Mouse (Mus musculus): ENCODE measurements around the gene Rad51. TPM values are rescaled to one million over a fixed set of nuclear protein-coding genes. Genes with fewer than 3 reads are reported as not detected.

Gene Rad51
- polyA plus RNA-seq, 1 experiment from 2014 or later = 8.3 TPM

DNA sequence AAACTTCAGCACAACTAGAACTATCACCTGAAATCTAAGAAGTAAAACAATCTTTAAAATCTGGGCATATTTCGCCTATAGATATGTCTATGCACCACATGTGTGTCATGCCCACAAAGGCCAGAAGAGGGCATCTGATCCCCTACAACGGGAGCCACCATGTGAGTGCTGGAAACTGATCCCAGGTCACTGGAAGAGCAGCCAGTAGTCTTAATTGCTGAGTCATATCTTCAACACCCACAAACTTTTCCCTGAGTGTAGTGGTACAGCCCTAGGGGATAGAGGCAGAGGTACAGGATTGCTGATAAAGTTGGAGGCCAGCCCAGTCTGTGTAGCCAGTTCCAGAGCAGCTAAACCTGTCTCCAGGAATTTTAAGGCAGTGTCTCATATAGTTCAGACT lies 32.6 kb downstream of the Rad51 start:
- no peak for DNase-seq (ENCODE audit: low spot score)

DNA sequence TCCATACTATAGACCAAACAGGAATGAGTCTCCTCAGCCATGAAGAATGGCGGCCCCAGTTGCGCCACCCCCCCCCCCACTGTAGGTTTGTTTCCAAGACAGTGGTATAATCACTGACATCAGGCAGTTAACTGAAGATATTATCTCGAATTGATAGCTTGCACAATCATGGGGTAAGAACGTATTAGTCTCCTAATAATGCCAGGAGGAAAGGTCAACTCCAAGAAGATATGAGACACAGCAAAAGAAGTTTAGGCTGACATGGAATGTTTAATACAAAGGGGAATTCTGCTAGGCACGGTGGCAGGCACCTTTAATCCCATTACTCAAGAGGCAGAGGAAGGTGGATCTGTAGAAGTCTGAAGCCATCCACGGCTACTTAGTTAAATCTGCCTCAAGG lies 33.8 kb downstream of the Rad51 start:
- Histone ChIP-seq H3K4me3 (replicated peaks; ENCODE audit: low read length) (no peak overlapping the region), H3K4me2 (replicated peaks) (no peak overlapping the region), H3K9ac (no peak overlapping the region), H3K27ac (no peak overlapping the region), H3K4me1 (replicated peaks; ENCODE audit: control insufficient read depth, insufficient read depth, low read length) (no peaks in the 10 kb centered on the region), H3K36me3 (replicated peaks; ENCODE audit: control insufficient read depth, insufficient read depth) (peaks cover 99% of the 10 kb centered on the region), H3K9me3 (ENCODE audit: control insufficient read depth, low read length) (no peaks in the 10 kb centered on the region), H3K27me3 (ENCODE audit: control insufficient read depth, insufficient read depth, low read length) (no peaks in the 10 kb centered on the region)
- DNase-seq (ENCODE audit: low spot score) = no peak
- ATAC-seq (ENCODE audit: low FRiP score) = no peak
- 87% methylated on average over 6 of the region's 6 CpGs for WGBS

More for the DNA sequence above, 32.6 kb downstream of the Rad51 start:
- H3K27ac ChIP-seq = no peak overlapping the region
- H3K4me3 ChIP-seq (replicated peaks; ENCODE audit: low read length) = no peak overlapping the region
- peaks cover 99% of the 10 kb centered on the region for H3K36me3 ChIP-seq (replicated peaks; ENCODE audit: control insufficient read depth, insufficient read depth)
- no peak for ATAC-seq (ENCODE audit: low FRiP score)
- 95% methylated on average over 2 of the region's 2 CpGs for WGBS
- H3K9ac ChIP-seq = no peak overlapping the region
- no peak overlapping the region for H3K4me2 ChIP-seq (replicated peaks)
- no peaks in the 10 kb centered on the region for H3K27me3 ChIP-seq (ENCODE audit: control insufficient read depth, insufficient read depth, low read length)
- H3K9me3 ChIP-seq (ENCODE audit: control insufficient read depth, low read length) = no peaks in the 10 kb centered on the region
- H3K4me1 ChIP-seq (replicated peaks; ENCODE audit: control insufficient read depth, insufficient read depth, low read length) = no peaks in the 10 kb centered on the region

DNA sequence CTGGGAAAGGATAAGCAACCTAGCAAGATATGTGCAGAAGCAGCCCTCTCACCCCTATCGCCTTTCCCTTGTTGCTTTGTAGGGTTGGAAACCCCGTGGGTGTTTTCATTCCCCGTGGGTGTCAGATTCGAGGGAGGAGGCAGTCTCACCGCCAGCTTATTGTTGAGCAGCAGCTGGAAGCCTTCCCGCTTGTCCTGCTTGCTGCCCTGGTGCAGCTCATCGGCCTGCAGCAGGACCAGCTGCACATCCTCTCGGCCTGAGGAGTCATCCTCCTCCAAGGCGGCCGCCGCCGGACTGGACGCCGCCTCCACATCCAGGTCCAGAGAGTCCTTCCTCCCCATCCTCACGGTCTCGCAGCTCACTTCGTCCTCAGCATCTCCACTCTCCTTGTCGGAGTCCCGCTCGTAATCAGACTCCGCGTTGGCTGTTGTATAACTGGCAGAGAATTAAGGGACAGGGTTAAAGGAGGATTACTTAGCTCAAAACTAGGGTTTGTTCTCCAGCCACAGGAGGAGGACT lies 34.6 kb downstream of the Rad51 start:
- Histone ChIP-seq H3K4me2 (replicated peaks) (no peak overlapping the region), H3K4me1 (replicated peaks; ENCODE audit: control insufficient read depth, insufficient read depth, low read length) (no peaks in the 10 kb centered on the region), H3K9ac (no peak overlapping the region), H3K27me3 (ENCODE audit: control insufficient read depth, insufficient read depth, low read length) (no peaks in the 10 kb centered on the region), H3K36me3 (replicated peaks; ENCODE audit: control insufficient read depth, insufficient read depth) (peaks cover 99% of the 10 kb centered on the region), H3K9me3 (ENCODE audit: control insufficient read depth, low read length) (no peaks in the 10 kb centered on the region), H3K27ac (no peak overlapping the region), H3K4me3 (replicated peaks; ENCODE audit: low read length) (no peak overlapping the region)
- ATAC-seq (ENCODE audit: low FRiP score) (no peak), DNase-seq (ENCODE audit: low spot score) (no peak)
- 84% methylated on average over 22 of the region's 22 CpGs for WGBS

DNA sequence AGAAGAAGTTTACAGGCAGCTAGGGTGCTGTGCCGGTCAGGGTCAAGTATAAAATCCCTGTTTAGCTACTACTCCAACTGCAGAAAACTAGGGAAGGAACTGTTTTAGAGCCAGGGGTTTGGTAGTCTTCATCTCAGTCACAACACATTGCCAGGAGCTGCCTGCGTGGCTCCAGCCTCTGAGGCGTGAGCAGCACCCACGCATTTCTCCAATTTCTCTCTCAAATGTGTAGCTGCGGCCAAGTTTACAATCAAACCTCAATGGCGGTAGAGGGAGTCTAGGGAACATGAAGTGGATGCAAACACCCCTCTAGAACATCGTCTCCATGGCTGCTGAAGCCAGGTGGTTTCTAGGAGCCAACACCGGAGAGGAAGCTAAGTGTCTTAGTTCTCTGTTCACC lies 35.2 kb downstream of the Rad51 start:
- Histone ChIP-seq H3K9me3 (ENCODE audit: control insufficient read depth, low read length) (no peaks in the 10 kb centered on the region), H3K27ac (no peak overlapping the region), H3K9ac (no peak overlapping the region), H3K27me3 (ENCODE audit: control insufficient read depth, insufficient read depth, low read length) (no peaks in the 10 kb centered on the region), H3K4me3 (replicated peaks; ENCODE audit: low read length) (no peak overlapping the region), H3K36me3 (replicated peaks; ENCODE audit: control insufficient read depth, insufficient read depth) (peaks cover 99% of the 10 kb centered on the region), H3K4me2 (replicated peaks) (no peak overlapping the region), H3K4me1 (replicated peaks; ENCODE audit: control insufficient read depth, insufficient read depth, low read length) (no peaks in the 10 kb centered on the region)
- DNase-seq (ENCODE audit: low spot score) (no peak), ATAC-seq (ENCODE audit: low FRiP score) (no peak)
- 94% methylated on average over 8 of the region's 8 CpGs for WGBS

DNA sequence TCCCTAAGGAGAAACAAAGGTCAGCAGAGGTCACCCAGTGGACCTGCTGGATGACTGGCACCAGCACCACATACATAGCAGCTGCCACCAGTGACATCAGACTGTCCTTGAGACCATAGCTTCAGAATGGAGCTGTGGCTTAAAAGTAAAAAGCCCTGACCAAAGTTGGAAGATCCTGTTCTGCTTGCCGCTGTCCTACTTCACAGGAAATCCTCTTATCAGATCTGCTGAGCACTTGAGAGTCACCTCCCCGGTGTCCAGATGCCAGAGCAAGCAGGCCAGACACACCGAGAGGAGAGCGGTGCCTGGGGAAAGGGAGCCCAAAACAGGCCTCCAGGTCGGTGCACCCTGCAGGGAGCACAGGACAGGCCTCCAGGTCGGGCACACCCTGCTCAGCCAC lies 39.7 kb downstream of the Rad51 start:
- no peaks in the 10 kb centered on the region for H3K27me3 ChIP-seq (ENCODE audit: control insufficient read depth, insufficient read depth, low read length)

DNA sequence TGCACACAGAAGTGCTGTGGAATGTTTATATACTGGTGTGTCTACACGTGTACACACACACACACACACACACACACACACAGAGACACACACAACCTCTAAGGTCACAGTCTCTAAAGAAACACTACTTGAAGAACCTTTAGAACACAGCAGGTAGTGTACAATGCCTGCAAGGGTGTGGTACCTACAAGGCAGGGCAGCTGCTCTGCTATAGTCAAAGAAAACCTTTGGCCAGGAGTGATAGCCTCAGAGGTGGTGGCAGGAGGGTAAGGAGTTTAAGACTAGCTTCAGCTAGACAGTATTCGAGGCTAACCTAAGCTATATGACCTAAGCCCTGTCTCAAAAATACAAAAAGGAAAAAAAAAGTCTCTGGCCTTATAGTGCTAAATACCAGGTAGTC lies 42.1 kb downstream of the Rad51 start:
- no peak for ATAC-seq (ENCODE audit: low FRiP score)
- 94% methylated on average over 2 of the region's 2 CpGs for WGBS
- no peak for DNase-seq (ENCODE audit: low spot score)
- peaks cover 50% of the 10 kb centered on the region for H3K36me3 ChIP-seq (replicated peaks; ENCODE audit: control insufficient read depth, insufficient read depth)
- no peaks in the 10 kb centered on the region for H3K27me3 ChIP-seq (ENCODE audit: control insufficient read depth, insufficient read depth, low read length)
- no peak overlapping the region for H3K4me2 ChIP-seq (replicated peaks)
- H3K9me3 ChIP-seq (ENCODE audit: control insufficient read depth, low read length) = no peaks in the 10 kb centered on the region
- H3K4me3 ChIP-seq (replicated peaks; ENCODE audit: low read length) = no peak overlapping the region
- H3K27ac ChIP-seq = no peak overlapping the region
- H3K9ac ChIP-seq = no peak overlapping the region
- H3K4me1 ChIP-seq (replicated peaks; ENCODE audit: control insufficient read depth, insufficient read depth, low read length) = peaks cover 16% of the 10 kb centered on the region

More for the DNA sequence above, 39.7 kb downstream of the Rad51 start:
- 88% methylated on average over 6 of the region's 6 CpGs for WGBS
- H3K4me3 ChIP-seq (replicated peaks; ENCODE audit: low read length) = no peak overlapping the region
- no peak overlapping the region for H3K9ac ChIP-seq
- peaks cover 74% of the 10 kb centered on the region for H3K36me3 ChIP-seq (replicated peaks; ENCODE audit: control insufficient read depth, insufficient read depth)
- no peak overlapping the region for H3K27ac ChIP-seq
- DNase-seq (ENCODE audit: low spot score) = no peak
- peaks cover 12% of the 10 kb centered on the region for H3K4me1 ChIP-seq (replicated peaks; ENCODE audit: control insufficient read depth, insufficient read depth, low read length)
- ATAC-seq (ENCODE audit: low FRiP score) = no peak
- no peak overlapping the region for H3K4me2 ChIP-seq (replicated peaks)
- no peaks in the 10 kb centered on the region for H3K9me3 ChIP-seq (ENCODE audit: control insufficient read depth, low read length)

DNA sequence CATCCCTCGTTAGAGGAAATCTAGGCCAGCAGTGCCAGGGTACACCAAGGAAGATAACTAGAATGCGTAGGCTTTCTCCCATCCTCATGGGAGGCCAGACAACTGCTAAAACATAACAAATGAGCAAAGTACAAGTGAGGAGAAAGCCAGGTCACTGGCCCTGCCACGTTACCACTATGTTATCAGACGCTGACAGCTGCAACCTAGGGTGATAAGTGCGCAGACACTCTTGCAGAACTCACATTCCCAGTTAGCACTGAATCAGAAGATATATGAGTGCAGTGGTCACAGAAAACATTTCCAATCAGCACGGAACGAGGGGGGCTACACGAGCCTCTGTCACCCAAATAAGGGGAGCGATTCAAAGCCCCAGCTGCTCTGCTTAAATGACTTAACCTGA lies 42.8 kb downstream of the Rad51 start:
- no peaks in the 10 kb centered on the region for H3K27me3 ChIP-seq (ENCODE audit: control insufficient read depth, insufficient read depth, low read length)
- peak overlapping the region; percentile 94; the same call in 1 of the 2 replicates for H3K4me2 ChIP-seq (replicated peaks)
- H3K4me1 ChIP-seq (replicated peaks; ENCODE audit: control insufficient read depth, insufficient read depth, low read length) = peaks cover 16% of the 10 kb centered on the region
- H3K27ac ChIP-seq = no peak overlapping the region
- H3K4me3 ChIP-seq (replicated peaks; ENCODE audit: low read length) = no peak overlapping the region
- no peaks in the 10 kb centered on the region for H3K9me3 ChIP-seq (ENCODE audit: control insufficient read depth, low read length)
- DNase-seq (ENCODE audit: low spot score) = no peak
- peaks cover 43% of the 10 kb centered on the region for H3K36me3 ChIP-seq (replicated peaks; ENCODE audit: control insufficient read depth, insufficient read depth)
- H3K9ac ChIP-seq = no peak overlapping the region
- no peak for ATAC-seq (ENCODE audit: low FRiP score)
- 92% methylated on average over 9 of the region's 9 CpGs for WGBS

DNA sequence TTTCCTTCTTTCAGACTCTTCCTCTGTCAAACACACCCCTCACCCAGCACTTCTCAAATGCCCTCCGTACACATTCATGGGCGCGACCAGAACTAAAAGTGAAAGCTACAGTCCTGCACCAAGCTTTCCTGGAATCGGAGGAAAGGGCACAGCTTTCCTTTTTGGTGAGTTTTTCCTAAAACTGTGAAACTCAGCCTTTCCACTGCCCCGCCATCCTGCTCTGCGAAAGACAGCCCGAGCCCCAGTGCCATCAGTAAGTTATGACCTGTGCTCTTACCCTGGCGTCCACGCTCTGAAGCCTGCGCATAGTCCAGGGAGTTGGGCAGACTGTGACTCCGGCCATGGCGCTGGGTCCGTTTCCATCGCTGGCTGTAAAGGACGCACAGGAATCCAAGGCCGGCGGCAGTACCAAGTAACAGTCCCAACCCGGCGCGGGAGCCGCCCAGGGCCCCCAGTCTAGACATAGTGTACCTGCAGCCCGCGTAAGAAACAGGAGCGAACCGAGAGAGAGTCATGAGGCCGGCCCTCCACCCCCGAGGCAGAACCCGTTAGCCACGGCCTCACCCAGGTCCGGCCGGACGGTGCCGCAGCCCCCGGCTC lies 43.6 kb downstream of the Rad51 start:
- H3K9me3 ChIP-seq (ENCODE audit: control insufficient read depth, low read length) = no peaks in the 10 kb centered on the region
- peaks cover 16% of the 10 kb centered on the region for H3K4me1 ChIP-seq (replicated peaks; ENCODE audit: control insufficient read depth, insufficient read depth, low read length)
- H3K4me3 ChIP-seq (replicated peaks; ENCODE audit: low read length) = peak overlapping the region; percentile 79
- H3K9ac ChIP-seq = peak overlapping the region; percentile 87
- H3K36me3 ChIP-seq (replicated peaks; ENCODE audit: control insufficient read depth, insufficient read depth) = peaks cover 35% of the 10 kb centered on the region
- H3K27ac ChIP-seq = peak overlapping the region; percentile 81; the same call in 1 of the 2 replicates
- peak overlapping the region; percentile 94 for H3K4me2 ChIP-seq (replicated peaks)
- DNase-seq (ENCODE audit: low spot score) = no peak
- WGBS = 8% methylated on average over 34 of the region's 34 CpGs
- H3K27me3 ChIP-seq (ENCODE audit: control insufficient read depth, insufficient read depth, low read length) = no peaks in the 10 kb centered on the region
- peak; percentile 41 for ATAC-seq (ENCODE audit: low FRiP score)

DNA sequence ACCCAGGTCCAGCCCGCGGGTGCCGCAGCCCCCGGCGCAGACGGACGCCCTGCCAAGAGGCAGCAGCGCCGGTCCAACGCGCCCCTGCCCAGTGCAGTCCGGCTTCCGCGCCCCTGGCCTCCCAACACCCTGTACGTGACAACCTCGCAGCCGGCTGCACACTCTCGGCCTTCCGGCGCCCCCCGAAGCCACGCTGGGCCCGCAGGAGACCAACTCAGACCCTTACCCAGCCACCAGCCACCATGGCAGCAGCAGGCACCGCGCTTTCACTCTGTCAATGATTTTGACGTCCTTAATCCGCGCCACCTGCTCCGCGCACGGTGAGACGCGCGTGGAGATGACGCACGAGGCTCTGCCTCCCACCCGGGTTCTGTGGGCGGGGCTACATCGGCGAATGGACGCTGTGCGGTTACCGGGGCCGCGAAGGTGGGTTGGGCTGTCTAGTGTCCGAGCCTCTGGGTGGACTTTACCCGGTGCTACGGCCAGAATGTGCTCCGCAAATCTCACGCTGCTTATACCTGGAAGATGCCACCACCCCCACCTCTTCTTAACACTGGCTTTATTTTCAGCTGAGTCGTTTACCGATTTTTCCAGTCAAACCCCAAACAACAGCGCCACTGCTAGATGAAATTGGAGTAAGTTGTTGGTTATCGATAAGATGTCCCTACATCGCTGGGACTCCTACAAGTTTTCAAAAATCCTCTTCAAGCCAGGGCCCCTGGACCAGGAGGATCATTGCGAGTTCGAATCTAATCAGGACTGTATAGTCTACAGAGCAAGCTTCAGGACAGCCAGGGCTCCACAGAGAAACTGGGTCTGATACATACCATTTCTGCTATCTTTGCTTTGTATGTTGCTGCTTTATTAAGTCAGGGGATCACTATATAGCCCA lies 44.3 kb downstream of the Rad51 start, which contains the start of gene Rmdn3:
Rmdn3 (minus strand) TSS at position 354 of the 892 bp plus-strand sequence.
- Histone ChIP-seq H3K4me2 (replicated peaks) (peak within 1 kb of the TSS; percentile 94), H3K27ac (peak within 1 kb of the TSS; percentile 81), H3K36me3 (replicated peaks; ENCODE audit: control insufficient read depth, insufficient read depth) (peaks cover 28% of the 10 kb centered on the region), H3K4me1 (replicated peaks; ENCODE audit: control insufficient read depth, insufficient read depth, low read length) (peaks cover 16% of the 10 kb centered on the region), H3K4me3 (replicated peaks; ENCODE audit: low read length) (peak within 1 kb of the TSS; percentile 79), H3K9me3 (ENCODE audit: control insufficient read depth, low read length) (no peaks in the 10 kb centered on the region), H3K27me3 (ENCODE audit: control insufficient read depth, insufficient read depth, low read length) (no peaks in the 10 kb centered on the region), H3K9ac (peak within 1 kb of the TSS; percentile 87)
- under 1% methylated on average over 57 of the region's 57 CpGs for WGBS
- peak; percentile 99 for DNase-seq (ENCODE audit: low spot score)
- peak; percentile 94 for ATAC-seq (ENCODE audit: low FRiP score)
